Mouse (Mus musculus) neural tube, embryonic 11.5 days (tissue): ENCODE measurements around the gene Tesc. TPM values are rescaled to one million over a fixed set of nuclear protein-coding genes. Genes with fewer than 3 reads are reported as not detected.

Experiments used
- ATAC-seq: fragments of 200-750 bp; cut with Nextera tagmentation; 2 replicates; pipeline ENCODE4 v1.8.0; 2017; ENCODE audit warnings: moderate number of reproducible peaks, mild to moderate bottlenecking, moderate TSS enrichment, moderate library complexity; ENCODE audit not compliant: insufficient read depth, low FRiP score, low TSS enrichment
- DNase-seq: peaks from one replicate; pipeline ENCODE4 v3.0.0-alpha.2; 2015; ENCODE audit warnings: low spot score
- H3K27ac ChIP-seq: fragments of 300-500 bp; sonication (generic); 2 replicates; pipeline ENCODE4 v1.5.1; 2014; ENCODE audit warnings: low read depth, mild to moderate bottlenecking, low read length
- H3K27me3 ChIP-seq: fragments of 300-500 bp; sonication (generic); 2 replicates; pipeline ENCODE4 v1.6.1; 2014; ENCODE audit warnings: mild to moderate bottlenecking, low read length, mixed read lengths; ENCODE audit not compliant: control insufficient read depth, insufficient read depth
- H3K36me3 ChIP-seq: fragments of 300-500 bp; sonication (generic); 2 replicates; pipeline ENCODE4 v1.6.1; 2014; ENCODE audit warnings: mild to moderate bottlenecking, low read length, moderate library complexity, mixed read lengths; ENCODE audit not compliant: control insufficient read depth, insufficient read depth
- H3K4me1 ChIP-seq: fragments of 300-500 bp; sonication (generic); 2 replicates; pipeline ENCODE4 v1.6.1; 2014; ENCODE audit warnings: low read length, mixed read lengths; ENCODE audit not compliant: control insufficient read depth, insufficient read depth
- H3K4me2 ChIP-seq: fragments of 300-500 bp; sonication (generic); 2 replicates; pipeline ENCODE4 v1.6.1; 2014; ENCODE audit warnings: low read depth, mild to moderate bottlenecking, moderate library complexity
- H3K4me3 ChIP-seq: fragments of 300-500 bp; sonication (generic); 2 replicates; pipeline ENCODE4 v1.5.1; 2014; ENCODE audit warnings: low read depth, low read length
- H3K9ac ChIP-seq: fragments of 300-500 bp; sonication (generic); 2 replicates; pipeline ENCODE4 v1.6.1; 2014; ENCODE audit warnings: mild to moderate bottlenecking, low read length
- H3K9me3 ChIP-seq: fragments of 300-500 bp; sonication (generic); 2 replicates; pipeline ENCODE4 v1.6.1; 2016; ENCODE audit warnings: low read length; ENCODE audit not compliant: control insufficient read depth
- WGBS: fragments of 180-500 bp; shearing (Covaris S2); extraction: QIAGEN DNeasy Blood & Tissue Kit; methylation state at CpG from one replicate; pipeline ENCODE4 v1.1.7; 2014; 5-methylcytosine and 5-hydroxymethylcytosine counted together
- polyA plus RNA-seq: library from polyadenylated mRNA; unstranded; fragments of >200 nt; fragmentation: Nextera tagmentation; extraction: Ambion mirVana; gene quantifications from 2 replicates; pipeline ENCODE4 v1.2.1, GENCODE M21; 2014

Gene Tesc
- polyA plus RNA-seq, 1 experiment from 2014 or later = 0.46 TPM

- DNase-seq = no peak
- no peak for ATAC-seq
- H3K4me2 ChIP-seq = no peak overlapping the region
- H3K27ac ChIP-seq = no peak overlapping the region
- no peaks in the 10 kb centered on the region for H3K4me1 ChIP-seq
- peaks cover 39% of the 10 kb centered on the region for H3K36me3 ChIP-seq
- H3K27me3 ChIP-seq = no peaks in the 10 kb centered on the region
- no peak overlapping the region for H3K4me3 ChIP-seq
- H3K9ac ChIP-seq = no peak overlapping the region
- WGBS = 85% methylated on average over 3 of the region's 3 CpGs
- no peaks in the 10 kb centered on the region for H3K9me3 ChIP-seq
These were observed 36.6 kb upstream of the Tesc start for GRCm38 (mm10) chr5:117990957-117991356.

DNA sequence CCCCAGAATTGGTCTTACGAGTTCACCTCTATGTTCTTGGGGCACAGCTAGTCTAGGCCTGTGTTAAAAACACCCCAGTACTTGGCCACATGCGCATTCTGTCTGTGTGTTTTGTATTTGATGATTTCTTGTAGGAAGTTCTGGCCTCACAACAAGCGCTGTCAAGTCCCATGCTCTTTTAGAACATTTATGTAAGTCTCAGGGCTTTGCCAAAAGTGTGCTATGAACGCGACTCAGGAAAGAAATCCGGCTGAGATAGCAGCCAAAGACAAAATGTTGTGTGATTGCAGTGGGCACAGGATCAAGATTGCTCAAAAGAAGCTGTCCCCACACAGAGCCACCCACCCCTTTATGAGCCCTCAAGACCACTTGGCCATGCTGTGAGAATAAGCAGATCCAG, 34.0 kb upstream of the Tesc start:
- no peaks in the 10 kb centered on the region for H3K27me3 ChIP-seq
- H3K4me2 ChIP-seq = no peak overlapping the region
- no peaks in the 10 kb centered on the region for H3K9me3 ChIP-seq
- no peak overlapping the region for H3K9ac ChIP-seq
- H3K27ac ChIP-seq = no peak overlapping the region
- ATAC-seq (no peak), DNase-seq (no peak)
- no peaks in the 10 kb centered on the region for H3K4me1 ChIP-seq
- H3K4me3 ChIP-seq = no peak overlapping the region
- 95% methylated on average over 6 of the region's 6 CpGs for WGBS
- peaks cover 32% of the 10 kb centered on the region for H3K36me3 ChIP-seq

DNA sequence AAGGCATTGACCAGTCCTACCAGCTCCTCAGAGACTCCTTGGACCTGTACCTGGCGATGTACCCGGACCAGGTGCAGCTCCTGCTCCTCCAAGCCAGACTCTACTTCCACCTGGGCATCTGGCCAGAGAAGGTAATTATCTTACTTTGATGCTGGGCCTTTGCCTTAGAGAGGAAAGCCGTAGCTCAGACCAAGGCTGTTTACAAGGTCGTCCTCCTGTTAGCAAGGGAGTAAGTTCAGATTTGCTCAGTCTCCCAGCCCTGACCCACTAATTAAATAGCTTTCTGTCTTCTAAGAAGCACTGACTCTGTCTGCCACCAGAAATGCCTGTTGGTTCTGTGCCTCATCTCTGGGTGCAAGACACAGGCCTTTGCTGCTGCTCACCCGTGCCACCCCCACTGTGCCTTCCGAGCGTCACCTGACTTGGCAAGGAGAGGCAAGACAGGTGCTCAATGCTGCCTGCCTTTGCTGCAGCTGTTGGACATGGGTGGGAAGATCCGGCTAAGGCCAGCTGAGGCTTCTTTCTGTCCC, 32.1 kb upstream of the Tesc start:
- no peak overlapping the region for H3K4me3 ChIP-seq
- no peaks in the 10 kb centered on the region for H3K9me3 ChIP-seq
- no peaks in the 10 kb centered on the region for H3K4me1 ChIP-seq
- H3K27me3 ChIP-seq = no peaks in the 10 kb centered on the region
- DNase-seq (no peak), ATAC-seq (no peak)
- whole genome bisulfite sequencing = 90% methylated on average over 8 of the region's 8 CpGs
- H3K36me3 ChIP-seq = peaks cover 24% of the 10 kb centered on the region
- H3K9ac ChIP-seq = no peak overlapping the region
- no peak overlapping the region for H3K27ac ChIP-seq
- no peak overlapping the region for H3K4me2 ChIP-seq

DNA sequence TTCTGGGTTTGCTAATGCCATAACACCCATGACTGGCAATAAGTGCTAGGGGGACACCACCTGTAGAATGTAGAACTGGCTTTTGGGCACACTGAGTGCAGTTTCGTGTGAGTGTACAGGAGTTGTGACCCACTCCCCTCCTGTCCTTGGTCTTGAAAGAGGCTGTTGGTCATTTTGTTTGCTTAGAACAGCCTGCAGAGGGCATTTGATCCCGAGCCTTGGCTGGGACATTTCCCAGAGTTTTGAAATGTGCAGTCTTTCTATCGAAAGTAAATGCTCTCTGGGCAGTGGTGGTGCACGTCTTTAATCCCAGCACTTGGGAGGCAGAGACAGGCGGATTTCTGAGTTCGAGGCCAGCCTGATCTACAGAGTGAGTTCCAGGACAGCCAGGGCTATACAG, 31.6 kb upstream of the Tesc start:
- 89% methylated on average over 6 of the region's 6 CpGs for WGBS
- Histone ChIP-seq H3K36me3 (peaks cover 24% of the 10 kb centered on the region), H3K27ac (no peak overlapping the region), H3K9ac (no peak overlapping the region), H3K9me3 (no peaks in the 10 kb centered on the region), H3K27me3 (no peaks in the 10 kb centered on the region), H3K4me1 (no peaks in the 10 kb centered on the region), H3K4me3 (no peak overlapping the region), H3K4me2 (no peak overlapping the region)
- no peak for ATAC-seq
- no peak for DNase-seq

DNA sequence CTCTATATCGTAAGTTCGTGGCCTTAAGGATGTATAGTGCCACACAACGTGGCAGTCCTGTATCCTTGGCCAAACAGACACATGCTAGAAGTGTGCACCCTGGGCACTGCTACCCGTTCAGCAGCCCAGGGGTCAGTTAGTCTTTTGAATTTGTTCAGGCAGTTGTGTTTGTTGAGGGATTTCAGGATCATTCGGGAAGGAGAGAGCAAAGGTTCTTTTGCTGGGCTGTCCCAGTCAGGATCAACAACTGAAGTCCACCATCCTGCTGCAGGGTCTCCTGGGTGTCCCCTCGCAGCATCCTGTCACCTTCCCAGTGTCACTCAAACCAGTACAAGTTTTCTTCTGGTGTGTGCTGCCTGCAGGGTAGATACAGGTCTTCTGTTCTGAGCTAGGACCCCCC, 31.0 kb upstream of the Tesc start:
- Histone ChIP-seq H3K27ac (no peak overlapping the region), H3K4me2 (no peak overlapping the region), H3K27me3 (no peaks in the 10 kb centered on the region), H3K4me3 (no peak overlapping the region), H3K9ac (no peak overlapping the region), H3K36me3 (peaks cover 18% of the 10 kb centered on the region), H3K9me3 (no peaks in the 10 kb centered on the region), H3K4me1 (no peaks in the 10 kb centered on the region)
- WGBS = 88% methylated on average over 6 of the region's 6 CpGs
- DNase-seq (no peak), ATAC-seq (no peak)

DNA sequence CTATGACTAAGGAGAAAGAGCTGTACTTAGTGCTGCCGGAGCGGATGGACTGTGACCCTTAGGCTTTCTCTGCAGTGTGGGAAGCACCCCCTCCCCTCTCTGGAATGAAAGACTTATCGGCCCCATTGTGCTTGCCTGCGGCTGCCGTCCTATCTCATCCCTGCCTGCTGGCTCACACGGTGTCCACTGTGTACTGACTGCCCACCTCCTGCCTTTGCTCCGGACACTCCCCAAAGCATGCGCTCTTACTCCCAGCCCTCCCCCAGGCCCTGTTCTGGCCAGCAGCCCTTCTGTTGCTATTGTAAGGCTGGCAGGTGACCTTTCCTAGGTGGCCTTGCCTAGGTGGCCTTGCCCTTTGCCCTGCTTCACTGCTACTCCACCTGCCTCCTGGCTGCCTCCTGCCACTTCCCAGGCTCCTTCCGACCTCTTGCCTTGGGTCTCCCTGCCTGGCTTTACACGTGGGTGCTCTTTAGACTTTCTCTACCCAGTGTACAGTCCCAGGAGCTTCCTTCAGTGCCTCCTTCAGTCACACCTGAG, 30.0 kb upstream of the Tesc start:
- Histone ChIP-seq H3K27me3 (no peaks in the 10 kb centered on the region), H3K9me3 (no peaks in the 10 kb centered on the region), H3K4me1 (no peaks in the 10 kb centered on the region), H3K4me3 (no peak overlapping the region), H3K36me3 (peaks cover 16% of the 10 kb centered on the region), H3K4me2 (no peak overlapping the region), H3K27ac (no peak overlapping the region), H3K9ac (no peak overlapping the region)
- 80% methylated on average over 10 of the region's 10 CpGs for WGBS
- ATAC-seq = no peak
- no peak for DNase-seq

DNA sequence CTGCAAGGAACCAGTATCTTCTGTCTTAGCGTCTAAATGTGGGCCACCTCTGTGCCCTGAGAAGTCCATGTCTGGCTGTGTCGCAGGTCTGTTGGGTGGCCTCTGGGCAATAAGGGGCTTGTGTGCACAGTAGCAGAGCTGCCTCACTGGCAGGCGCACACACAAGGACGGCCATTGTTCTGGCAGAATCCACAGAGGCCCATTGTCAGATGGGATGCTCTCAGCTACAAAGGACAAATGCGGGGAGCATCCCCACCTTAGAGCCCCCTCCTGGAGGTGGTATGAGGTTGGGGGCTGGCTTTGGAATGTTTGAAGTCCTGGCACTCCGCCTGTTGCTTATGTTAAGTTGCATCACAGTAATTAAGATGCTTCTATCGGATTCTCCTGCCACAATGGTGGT, 28.5 kb upstream of the Tesc start:
- DNase-seq (no peak), ATAC-seq (no peak)
- Histone ChIP-seq H3K4me1 (no peaks in the 10 kb centered on the region), H3K27me3 (no peaks in the 10 kb centered on the region), H3K36me3 (peaks cover 18% of the 10 kb centered on the region), H3K4me3 (no peak overlapping the region), H3K4me2 (no peak overlapping the region), H3K9ac (no peak overlapping the region), H3K9me3 (no peaks in the 10 kb centered on the region), H3K27ac (no peak overlapping the region)
- 81% methylated on average over 7 of the region's 7 CpGs for WGBS

- Histone ChIP-seq H3K36me3 (peaks cover 15% of the 10 kb centered on the region), H3K4me1 (no peaks in the 10 kb centered on the region), H3K27ac (no peak overlapping the region), H3K4me3 (no peak overlapping the region), H3K9ac (no peak overlapping the region), H3K4me2 (no peak overlapping the region), H3K27me3 (no peaks in the 10 kb centered on the region), H3K9me3 (no peaks in the 10 kb centered on the region)
- no peak for DNase-seq
- WGBS = 90% methylated on average over 11 of the region's 11 CpGs
- ATAC-seq = no peak
These were observed 28.0 kb upstream of the Tesc start for GRCm38 (mm10) chr5:117999584-117999983.

GRCm38 (mm10) chr5:118002059-118002458, 25.5 kb upstream of the Tesc start:
- no peak; the same call in 1 of the 2 replicates for ATAC-seq
- DNase-seq = peak; percentile 74
- peaks cover 14% of the 10 kb centered on the region for H3K36me3 ChIP-seq
- H3K4me2 ChIP-seq = no peak overlapping the region
- H3K9ac ChIP-seq = no peak overlapping the region
- no peak overlapping the region for H3K4me3 ChIP-seq
- H3K9me3 ChIP-seq = no peaks in the 10 kb centered on the region
- H3K27me3 ChIP-seq = no peaks in the 10 kb centered on the region
- H3K27ac ChIP-seq = no peak overlapping the region
- H3K4me1 ChIP-seq = no peaks in the 10 kb centered on the region
- WGBS = 39% methylated on average over 9 of the region's 9 CpGs
